Mouse (Mus musculus) MEL (cell line): Measurements from ENCODE around the gene Hnrnpa1.

ENCODE experiments used
- CTCF ChIP-seq, 3 experiments: IDR thresholded peaks in 2 of 3; conservative IDR thresholded peaks in 1 of 3; 2 replicates each; pipeline ENCODE4 v1.5.1; 2011 to 2012; ENCODE audit warnings: low read length in 3 of 3, low read depth in 2 of 3, mild to moderate bottlenecking in 2 of 3, improper control_type of control experiment in 1 of 3, inconsistent platforms in 1 of 3, mixed read lengths in 1 of 3, moderate library complexity in 1 of 3; ENCODE audit not compliant: control insufficient read depth in 1 of 3, insufficient read depth in 1 of 3, poor library complexity in 1 of 3, severe bottlenecking in 1 of 3
- EP300 ChIP-seq, 2 experiments: IDR thresholded peaks; 2 replicates each; pipeline ENCODE4 v1.6.1; 2011; ENCODE audit warnings: improper control_type of control experiment in 2 of 2, low read length in 2 of 2, low read depth in 1 of 2, mild to moderate bottlenecking in 1 of 2
- NRF1 ChIP-seq: IDR thresholded peaks from 2 replicates; pipeline ENCODE4 v1.6.1; 2014; ENCODE audit warnings: low read depth, mild to moderate bottlenecking, inconsistent platforms, low read length, improper control_type of control experiment, moderate library complexity; ENCODE audit not compliant: poor library complexity, insufficient read depth, severe bottlenecking
- POLR2A ChIP-seq, 2 experiments: IDR thresholded peaks; 2 replicates each; pipeline ENCODE4 v1.6.1; 2011 to 2012; ENCODE audit warnings: low read length in 2 of 2, mild to moderate bottlenecking in 2 of 2, control low read depth in 1 of 2, improper control_type of control experiment in 1 of 2, low read depth in 1 of 2, moderate library complexity in 1 of 2; ENCODE audit not compliant: control insufficient read depth in 1 of 2, insufficient read depth in 1 of 2, poor library complexity in 1 of 2
- POLR2AphosphoS2 ChIP-seq: IDR thresholded peaks from 2 replicates; pipeline ENCODE4 v1.6.1; 2011; ENCODE audit warnings: low read length, improper control_type of control experiment
- TAL1 ChIP-seq: IDR thresholded peaks from 2 replicates; pipeline ENCODE4 v1.6.1; 2012; ENCODE audit warnings: mild to moderate bottlenecking, inconsistent platforms, low read length, moderate library complexity, mixed read lengths
- TBP ChIP-seq: IDR thresholded peaks from 2 replicates; pipeline ENCODE4 v1.8.0; 2011; ENCODE audit warnings: low read depth, low read length, improper control_type of control experiment
- ZC3H11A ChIP-seq: IDR thresholded peaks from 2 replicates; pipeline ENCODE4 v1.6.1; 2012; ENCODE audit warnings: low read depth, mild to moderate bottlenecking, inconsistent platforms, low read length, improper control_type of control experiment

DNA sequence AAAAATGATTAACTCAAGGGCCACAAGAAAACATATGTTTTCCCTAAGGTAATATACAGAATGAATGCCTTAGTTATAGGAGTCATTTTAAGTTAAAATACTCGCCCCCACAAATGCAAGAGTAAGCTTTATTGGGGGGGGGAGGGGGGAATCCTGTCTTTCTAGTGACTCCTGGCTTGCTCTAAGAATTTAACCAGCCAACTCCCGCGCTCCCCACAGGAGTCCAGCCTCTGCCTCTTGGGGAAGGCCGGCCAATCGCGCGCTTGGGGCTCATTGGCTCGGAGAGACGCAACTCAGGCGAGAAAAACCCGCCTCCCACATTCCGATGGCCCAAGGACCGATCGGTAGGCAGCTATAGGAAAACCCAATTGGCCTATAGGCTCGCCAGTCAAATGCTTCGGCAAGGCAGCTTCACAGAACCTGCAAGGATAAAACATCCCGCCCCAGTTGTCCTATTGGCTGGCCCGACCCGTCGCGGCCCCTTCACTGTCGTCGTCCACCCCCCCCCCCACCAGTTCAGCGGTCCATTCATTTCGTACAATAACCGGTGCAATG lies 1.0 kb upstream of the Hnrnpa1 start:
- no peak for TF ChIP-seq EP300 (IDR thresholded peaks at IDR 0.05; ENCODE audit: low read depth in 1 of 2, low read length in 2 of 2)
- no peak for TF ChIP-seq NRF1
- no peak for TF ChIP-seq TAL1
- TF ChIP-seq CTCF (IDR thresholded peaks at IDR 0.05 in 2 of 3, conservative IDR thresholded peaks at IDR 0.05 in 1 of 3; ENCODE audit: control insufficient read depth in 1 of 3, insufficient read depth in 1 of 3, low read depth in 2 of 3, low read length in 3 of 3, poor library complexity in 1 of 3, severe bottlenecking in 1 of 3), result no peak
- no peak for TF ChIP-seq POLR2AphosphoS2
- no peak for TF ChIP-seq POLR2A (IDR thresholded peaks at IDR 0.05; ENCODE audit: control insufficient read depth in 1 of 2, insufficient read depth in 1 of 2, low read depth in 1 of 2, low read length in 2 of 2, poor library complexity in 1 of 2)
- no peak; the same call in 1 of the 2 replicates for TF ChIP-seq TBP
- TF ChIP-seq ZC3H11A, result no peak
